Mouse (Mus musculus) liver, embryonic 11.5 days (tissue): ENCODE data around the gene Olfr743. TPM values are rescaled to one million over a fixed set of nuclear protein-coding genes. Genes with fewer than 3 reads are reported as not detected.
"Not testable (repeated sequence)": the region's sequence is repeated elsewhere in the genome, so short reads cannot be mapped to it uniquely, and the experiment has no call there.

Experiments used
- ATAC-seq: fragments of 200-750 bp; cut with Nextera tagmentation; replicated peaks from 2 replicates; pipeline ENCODE4 v1.8.0; 2017; ENCODE audit warnings: moderate number of reproducible peaks, mild to moderate bottlenecking, moderate TSS enrichment, moderate library complexity; ENCODE audit not compliant: low FRiP score
- DNase-seq: peaks from one replicate; pipeline ENCODE4 v3.0.0-alpha.2; 2017; ENCODE audit warnings: low spot score
- H3K27ac ChIP-seq: fragments of 300-500 bp; sonication (generic); 2 replicates; pipeline ENCODE4 v1.5.1; 2014; ENCODE audit warnings: mild to moderate bottlenecking, low read depth, low read length, control low read depth
- H3K27me3 ChIP-seq: fragments of 300-500 bp; sonication (generic); replicated peaks from 2 replicates; pipeline ENCODE4 v1.6.1; 2014; ENCODE audit warnings: low read length, mixed read lengths; ENCODE audit not compliant: control insufficient read depth, insufficient read depth
- H3K36me3 ChIP-seq: fragments of 300-500 bp; sonication (generic); 2 replicates; pipeline ENCODE4 v1.6.1; 2014; ENCODE audit warnings: mild to moderate bottlenecking, low read length, moderate library complexity, mixed read lengths; ENCODE audit not compliant: control insufficient read depth, insufficient read depth
- H3K4me1 ChIP-seq: fragments of 300-500 bp; sonication (generic); replicated peaks from 2 replicates; pipeline ENCODE4 v1.6.1; 2014; ENCODE audit warnings: low read length, mixed read lengths; ENCODE audit not compliant: control insufficient read depth, insufficient read depth
- H3K4me2 ChIP-seq: fragments of 300-500 bp; sonication (generic); 2 replicates; pipeline ENCODE4 v1.6.1; 2014; ENCODE audit warnings: mild to moderate bottlenecking, control low read depth, moderate library complexity
- H3K4me3 ChIP-seq: fragments of 300-500 bp; sonication (generic); 2 replicates; pipeline ENCODE4 v1.5.1; 2014; ENCODE audit warnings: low read depth, low read length, control low read depth
- H3K9ac ChIP-seq: fragments of 300-500 bp; sonication (generic); 2 replicates; pipeline ENCODE4 v1.6.1; 2014; ENCODE audit warnings: low read depth, low read length, control low read depth
- H3K9me3 ChIP-seq: fragments of 300-500 bp; sonication (generic); 2 replicates; pipeline ENCODE4 v1.6.1; 2016; ENCODE audit warnings: low read length, inconsistent platforms, mixed read lengths; ENCODE audit not compliant: control insufficient read depth
- WGBS: fragments of 180-500 bp; shearing (Covaris S2); extraction: QIAGEN DNeasy Blood & Tissue Kit; methylation state at CpG from one replicate; pipeline ENCODE4 v1.1.7; 2014; 5-methylcytosine and 5-hydroxymethylcytosine counted together
- polyA plus RNA-seq: library from polyadenylated mRNA; unstranded; fragments of >200 nt; fragmentation: Nextera tagmentation; extraction: Ambion mirVana; gene quantifications from 2 replicates; pipeline ENCODE4 v1.2.1, GENCODE M21; 2014

Gene Olfr743
- not detected in 2 replicates for polyA plus RNA-seq

- no peak within 1 kb of the TSS for H3K9ac ChIP-seq
- no peak within 1 kb of the TSS for H3K4me2 ChIP-seq
- no peak for ATAC-seq
- DNase-seq: no peak
- no peaks in the 10 kb centered on the region for H3K9me3 ChIP-seq
- H3K27ac ChIP-seq: no peak within 1 kb of the TSS
- H3K4me3 ChIP-seq: no peak within 1 kb of the TSS
- no peaks in the 10 kb centered on the region for H3K27me3 ChIP-seq
- H3K4me1 ChIP-seq: no peaks in the 10 kb centered on the region
- H3K36me3 ChIP-seq: no peaks in the 10 kb centered on the region
Observed at GRCm38 (mm10) chr14:50521539-50521938, at the start of gene Olfr743. TSS of gene Olfr743 (plus strand) at chr14:50521839.

GRCm38 (mm10) chr14:50472438-50472837 lies 49.2 kb upstream of the Olfr743 start, which contains the start of gene Olfr741:
TSS of gene Olfr741 (plus strand) at chr14:50472738.
- no peaks in the 10 kb centered on the region for H3K36me3 ChIP-seq
- 63% methylated on average over 2 of the region's 2 CpGs for WGBS
- H3K4me3 ChIP-seq: no peak within 1 kb of the TSS
- no peaks in the 10 kb centered on the region for H3K9me3 ChIP-seq
- no peak for ATAC-seq
- DNase-seq: no peak
- no peaks in the 10 kb centered on the region for H3K27me3 ChIP-seq
- no peak within 1 kb of the TSS for H3K9ac ChIP-seq
- H3K27ac ChIP-seq: no peak within 1 kb of the TSS
- H3K4me2 ChIP-seq: no peak within 1 kb of the TSS
- no peaks in the 10 kb centered on the region for H3K4me1 ChIP-seq

- no peaks in the 10 kb centered on the region for H3K36me3 ChIP-seq
- no peak overlapping the region for H3K4me3 ChIP-seq
- DNase-seq (no peak), ATAC-seq (no peak)
- H3K9me3 ChIP-seq: no peaks in the 10 kb centered on the region
- H3K9ac ChIP-seq: no peak overlapping the region
- no peaks in the 10 kb centered on the region for H3K27me3 ChIP-seq
- no peaks in the 10 kb centered on the region for H3K4me1 ChIP-seq
- H3K27ac ChIP-seq: no peak overlapping the region
- no peak overlapping the region for H3K4me2 ChIP-seq
- WGBS: 69% methylated on average over 2 of the region's 2 CpGs
Observed at GRCm38 (mm10) chr14:50478406-50478805, 43.2 kb upstream of the Olfr743 start.

- Histone ChIP-seq H3K36me3 (no peaks in the 10 kb centered on the region), H3K4me2 (no peak within 1 kb of the TSS), H3K27me3 (no peaks in the 10 kb centered on the region), H3K27ac (no peak within 1 kb of the TSS), H3K4me1 (no peaks in the 10 kb centered on the region), H3K9me3 (no peaks in the 10 kb centered on the region), H3K4me3 (no peak within 1 kb of the TSS), H3K9ac (no peak within 1 kb of the TSS)
- WGBS: 45% methylated on average over 2 of the region's 2 CpGs
- ATAC-seq: no peak
- DNase-seq: no peak
Observed at GRCm38 (mm10) chr14:50503300-50503699, 18.3 kb upstream of the Olfr743 start, which contains the start of gene Olfr742. TSS of gene Olfr742 (plus strand) at chr14:50503600.

- no peaks in the 10 kb centered on the region for H3K27me3 ChIP-seq
- H3K9ac ChIP-seq: no peak overlapping the region
- no peak for ATAC-seq
- H3K4me1 ChIP-seq: no peaks in the 10 kb centered on the region
- no peak overlapping the region for H3K4me2 ChIP-seq
- no peak for DNase-seq
- H3K4me3 ChIP-seq: no peak overlapping the region
- H3K9me3 ChIP-seq: 0 out of 2 replicates have a peak, but pooled peaks cover 3% of the 10 kb centered on the region
- 94% methylated on average over 2 of the region's 2 CpGs for WGBS
- no peak overlapping the region for H3K27ac ChIP-seq
- H3K36me3 ChIP-seq: no peaks in the 10 kb centered on the region
Observed at GRCm38 (mm10) chr14:50552734-50553133, 31.1 kb downstream of the Olfr743 start.

- not testable (repeated sequence) for H3K4me3 ChIP-seq, DNase-seq, H3K27me3 ChIP-seq, H3K36me3 ChIP-seq, ATAC-seq, H3K9ac ChIP-seq, H3K9me3 ChIP-seq, H3K27ac ChIP-seq, H3K4me2 ChIP-seq, H3K4me1 ChIP-seq
- WGBS: 72% methylated on average over 1 of the region's 1 CpGs
Observed at GRCm38 (mm10) chr14:50573056-50573455, 51.4 kb downstream of the Olfr743 start.

Other genes starting within 250 kb of the Olfr743 start
- gene Olfr732, start 237.6 kb upstream of the Olfr743 start, polyA plus RNA-seq: not detected in 2 replicates
- not detected in 2 replicates for gene Olfr733, start 220.3 kb upstream of the Olfr743 start, polyA plus RNA-seq
- not detected in 2 replicates for gene Olfr734, start 195.1 kb upstream of the Olfr743 start, polyA plus RNA-seq
- gene Olfr735, start 173.0 kb upstream of the Olfr743 start, polyA plus RNA-seq: not detected in 2 replicates
- gene Tlr11, start 163.9 kb upstream of the Olfr743 start, polyA plus RNA-seq: not detected in 2 replicates
- not detected in 2 replicates for gene Olfr736, start 140.7 kb upstream of the Olfr743 start, polyA plus RNA-seq
- not detected in 2 replicates for gene Olfr738, start 114.3 kb upstream of the Olfr743 start, polyA plus RNA-seq
- gene Olfr739, start 103.2 kb upstream of the Olfr743 start, polyA plus RNA-seq: not detected in 2 replicates
- gene Olfr740, start 76.3 kb upstream of the Olfr743 start, polyA plus RNA-seq: not detected in 2 replicates
- not detected in 2 replicates for gene Olfr741, start 49.1 kb upstream of the Olfr743 start, polyA plus RNA-seq
- gene Olfr742, start 18.2 kb upstream of the Olfr743 start, polyA plus RNA-seq: not detected in 2 replicates
- gene Olfr744, start 93.0 kb downstream of the Olfr743 start, polyA plus RNA-seq: not detected in 2 replicates
- not detected in 2 replicates for gene Olfr745, start 117.5 kb downstream of the Olfr743 start, polyA plus RNA-seq
- not detected in 2 replicates for gene Olfr746, start 125.2 kb downstream of the Olfr743 start, polyA plus RNA-seq
- not detected in 2 replicates for gene Olfr747, start 171.4 kb downstream of the Olfr743 start, polyA plus RNA-seq
- not detected in 2 replicates for gene Olfr748, start 185.5 kb downstream of the Olfr743 start, polyA plus RNA-seq
- gene Olfr749, start 223.3 kb downstream of the Olfr743 start, polyA plus RNA-seq: not detected in 2 replicates